Mouse (Mus musculus): Measurements from ENCODE around the gene Agpat1. TPM values are rescaled to one million over a fixed set of nuclear protein-coding genes. Genes with fewer than 3 reads are reported as not detected.

The Agpat1 gene
- polyA plus RNA-seq, 1 experiment = 204 TPM

GRCm38 (mm10) chr17:34650781-34651180, 46.7 kb downstream of the Agpat1 start:
- DNase-seq (ENCODE audit: extremely low spot score in 1 of 2, low spot score in 1 of 2) = no peak

- DNase-seq (ENCODE audit: extremely low spot score in 1 of 2, low spot score in 1 of 2) = no peak
Measured at GRCm38 (mm10) chr17:34651507-34652221, 47.6 kb downstream of the Agpat1 start.

- no peak for DNase-seq (ENCODE audit: extremely low spot score in 1 of 2, low spot score in 1 of 2)
Measured at GRCm38 (mm10) chr17:34652546-34652945, 48.5 kb downstream of the Agpat1 start.

- DNase-seq (ENCODE audit: extremely low spot score in 1 of 2, low spot score in 1 of 2) = no peak
Measured at GRCm38 (mm10) chr17:34652985-34653384, 48.9 kb downstream of the Agpat1 start.

- DNase-seq (ENCODE audit: extremely low spot score in 1 of 2, low spot score in 1 of 2) = peak in 1 of 2 experiments; percentile 75
Measured at GRCm38 (mm10) chr17:34653746-34654285, 49.8 kb downstream of the Agpat1 start.

GRCm38 (mm10) chr17:34654392-34654791, 50.3 kb downstream of the Agpat1 start:
- DNase-seq (ENCODE audit: extremely low spot score in 1 of 2, low spot score in 1 of 2) = no peak

GRCm38 (mm10) chr17:34655160-34655559, 51.1 kb downstream of the Agpat1 start:
- no peak for DNase-seq (ENCODE audit: extremely low spot score in 1 of 2, low spot score in 1 of 2)

- peak in 1 of 2 experiments; percentile 54 for DNase-seq (ENCODE audit: extremely low spot score in 1 of 2, low spot score in 1 of 2)
Measured at GRCm38 (mm10) chr17:34655581-34655991, 51.5 kb downstream of the Agpat1 start.

GRCm38 (mm10) chr17:34656666-34657065, 52.6 kb downstream of the Agpat1 start:
- DNase-seq (ENCODE audit: extremely low spot score in 1 of 2, low spot score in 1 of 2) = no peak

- DNase-seq (ENCODE audit: extremely low spot score in 1 of 2, low spot score in 1 of 2) = no peak
Measured at GRCm38 (mm10) chr17:34657271-34657670, 53.2 kb downstream of the Agpat1 start.

GRCm38 (mm10) chr17:34658145-34658544, 54.1 kb downstream of the Agpat1 start:
- DNase-seq (ENCODE audit: extremely low spot score in 1 of 2, low spot score in 1 of 2) = no peak

GRCm38 (mm10) chr17:34658591-34658990, 54.5 kb downstream of the Agpat1 start:
- DNase-seq (ENCODE audit: extremely low spot score in 1 of 2, low spot score in 1 of 2) = no peak

- no peak for DNase-seq (ENCODE audit: extremely low spot score in 1 of 2, low spot score in 1 of 2)
Measured at GRCm38 (mm10) chr17:34659181-34659896, 55.3 kb downstream of the Agpat1 start.

GRCm38 (mm10) chr17:34659897-34660214, 55.8 kb downstream of the Agpat1 start:
- no peak for DNase-seq (ENCODE audit: extremely low spot score in 1 of 2, low spot score in 1 of 2)

- DNase-seq (ENCODE audit: extremely low spot score in 1 of 2, low spot score in 1 of 2) = no peak
Measured at GRCm38 (mm10) chr17:34660259-34660820, 56.3 kb downstream of the Agpat1 start.

GRCm38 (mm10) chr17:34661121-34661591, 57.1 kb downstream of the Agpat1 start:
- DNase-seq (ENCODE audit: extremely low spot score in 1 of 2, low spot score in 1 of 2) = no peak

GRCm38 (mm10) chr17:34662468-34662867, 58.4 kb downstream of the Agpat1 start:
- DNase-seq (ENCODE audit: extremely low spot score in 1 of 2, low spot score in 1 of 2) = no peak

GRCm38 (mm10) chr17:34662978-34663377, 58.9 kb downstream of the Agpat1 start:
- DNase-seq (ENCODE audit: extremely low spot score in 1 of 2, low spot score in 1 of 2) = no peak
